Mouse (Mus musculus): ENCODE results near the gene Gdf7. TPM values are rescaled to one million over a fixed set of nuclear protein-coding genes. Genes with fewer than 3 reads are reported as not detected.

Gdf7 gene
- polyA plus RNA-seq, 1 experiment from 2014 or later, result not detected

DNA sequence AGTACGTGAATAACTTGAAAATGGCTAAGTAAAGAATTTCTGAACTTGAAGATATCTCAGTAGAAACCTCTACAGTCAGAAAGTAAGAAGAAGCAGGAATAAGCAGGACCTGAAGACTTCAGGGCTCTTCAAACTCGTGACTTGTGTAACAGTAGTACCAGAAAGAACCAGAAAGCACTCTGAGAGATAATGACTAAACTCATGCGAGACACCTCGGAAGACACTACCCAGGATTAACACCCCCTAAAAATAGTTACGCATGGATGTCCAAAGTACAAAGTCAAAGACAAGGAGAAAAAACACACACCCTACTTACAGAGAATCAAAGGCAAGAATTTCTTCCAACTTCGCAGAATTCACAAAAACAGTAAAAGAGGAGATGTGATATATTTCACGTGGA lies 35.4 kb downstream of the Gdf7 start:
- DNase-seq (no peak), ATAC-seq (ENCODE audit: insufficient read depth) (no peak)
- no peak for TF ChIP-seq CTCF (IDR thresholded peaks at IDR 0.05; ENCODE audit: low read depth)
- no peaks in the 10 kb centered on the region for H3K9me3 ChIP-seq (ENCODE audit: low read depth, low read length)
- no peak overlapping the region for H3K4me2 ChIP-seq
- no peak overlapping the region for H3K27ac ChIP-seq (ENCODE audit: low read depth)
- no peak overlapping the region for H3K9ac ChIP-seq
- WGBS, result 79% methylated on average over 7 of the region's 7 CpGs
- H3K4me1 ChIP-seq (ENCODE audit: insufficient read depth), result no peaks in the 10 kb centered on the region
- no peaks in the 10 kb centered on the region for H3K27me3 ChIP-seq (ENCODE audit: insufficient read depth, low read length)
- no peaks in the 10 kb centered on the region for H3K36me3 ChIP-seq (ENCODE audit: insufficient read depth)
- no peak overlapping the region for H3K4me3 ChIP-seq (ENCODE audit: low read depth, low read length)

DNA sequence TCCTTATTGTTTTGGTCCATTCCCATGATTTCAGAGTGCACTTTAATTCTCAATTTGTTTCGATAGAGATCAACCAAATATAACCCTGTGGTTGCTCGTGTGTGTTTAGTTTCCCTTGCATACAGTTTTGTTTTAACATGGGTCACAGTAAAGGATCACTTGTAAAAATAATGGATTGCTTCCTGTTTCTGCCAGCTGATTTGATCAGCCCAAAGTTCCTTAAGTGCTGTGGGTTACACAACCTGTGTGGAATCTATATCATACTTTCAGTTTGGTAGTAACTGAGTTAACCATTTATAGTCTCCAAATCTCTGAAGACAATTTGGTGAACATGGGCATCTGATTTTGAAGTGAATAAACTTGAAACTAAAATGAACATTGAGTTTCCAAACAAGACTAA lies 41.5 kb downstream of the Gdf7 start:
- no peak overlapping the region for H3K4me3 ChIP-seq (ENCODE audit: low read depth, low read length)
- no peaks in the 10 kb centered on the region for H3K9me3 ChIP-seq (ENCODE audit: low read depth, low read length)
- H3K36me3 ChIP-seq (ENCODE audit: insufficient read depth), result no peaks in the 10 kb centered on the region
- H3K4me2 ChIP-seq, result no peak overlapping the region
- ATAC-seq (ENCODE audit: insufficient read depth) (no peak), DNase-seq (no peak)
- no peak overlapping the region for H3K27ac ChIP-seq (ENCODE audit: low read depth)
- 41% methylated on average over 2 of the region's 2 CpGs for WGBS
- TF ChIP-seq CTCF (IDR thresholded peaks at IDR 0.05; ENCODE audit: low read depth), result no peak
- no peaks in the 10 kb centered on the region for H3K27me3 ChIP-seq (ENCODE audit: insufficient read depth, low read length)
- no peak overlapping the region for H3K9ac ChIP-seq
- H3K4me1 ChIP-seq (ENCODE audit: insufficient read depth), result no peaks in the 10 kb centered on the region

Other genes with a start within 250 kb of the Gdf7 start
- 48.5 and 56.6 TPM in 2 replicates for gene Ldah, start 93.8 kb downstream of the Gdf7 start, polyA plus RNA-seq (2014; fragmentation: Nextera tagmentation; extraction: Ambion mirVana)
- gene Hs1bp3, start 11.5 kb upstream of the Gdf7 start, polyA plus RNA-seq (2014; fragmentation: Nextera tagmentation; extraction: Ambion mirVana), result 11.2 and 11.5 TPM in 2 replicates
- gene Rhob, start 198.1 kb upstream of the Gdf7 start, polyA plus RNA-seq (2014; fragmentation: Nextera tagmentation; extraction: Ambion mirVana), result 62.4 and 66.5 TPM in 2 replicates